In the genomic region with DNA sequence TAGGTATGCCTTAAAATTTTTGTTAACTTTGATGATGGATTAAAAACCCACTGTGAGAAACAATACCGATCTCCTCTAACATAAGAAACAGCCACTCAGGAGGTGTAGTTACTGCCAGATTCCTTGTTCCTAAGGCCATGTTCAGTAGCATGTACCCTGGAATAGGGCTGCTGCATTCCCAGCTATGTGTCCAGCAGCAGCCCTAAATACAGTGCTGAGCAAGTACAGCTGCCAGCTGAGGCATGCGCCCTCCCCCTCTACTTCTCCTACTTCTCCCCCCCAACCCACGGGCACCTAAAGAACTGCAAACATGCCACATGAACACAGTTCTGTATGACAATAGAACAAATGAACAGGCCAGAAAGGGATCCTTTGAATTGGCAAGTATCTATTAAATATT, we compare ENCODE assay signal across 16 mouse cellular contexts. TPM values are rescaled to one million over a fixed set of nuclear protein-coding genes. Genes with fewer than 3 reads are reported as not detected.
DNase-seq lines count a peak whose midpoint lies in the region; ATAC-seq and TF ChIP-seq lines count a peak whose summit lies in the region.
"Had no signal": no experiment of that assay in that cellular context is flagged by ENCODE, and none has a peak within 500 bp of the region (broad histone marks: within the 10 kb centered on the region; RNA-seq: fewer than 3 reads in every experiment).

No protein-coding gene starts in this region.

- H3K4me3 ChIP-seq in forebrain, postnatal 0 days (ENCODE audit: low read depth, low read length) = no peak overlapping the region
- H3K4me3 ChIP-seq in forebrain, embryonic 15.5 days = no peak overlapping the region
- H3K4me3 ChIP-seq in layer of hippocampus, adult 2 months = no peak overlapping the region
- H3K4me3 ChIP-seq in hindbrain, postnatal 0 days (ENCODE audit: low read length) = no peak overlapping the region
- H3K4me3 ChIP-seq: erythroblast, embryonic 14.5 days; limb, embryonic 15.5 days; neural tube, embryonic 15.5 days had no signal

- H3K9ac ChIP-seq in forebrain, postnatal 0 days = no peak overlapping the region
- no peak overlapping the region for H3K9ac ChIP-seq in forebrain, embryonic 15.5 days (replicated peaks)
- H3K9ac ChIP-seq in hindbrain, postnatal 0 days (replicated peaks; ENCODE audit: low read length) = no peak overlapping the region
- H3K9ac ChIP-seq: limb, embryonic 15.5 days; neural tube, embryonic 15.5 days had no signal

- H3K36me3 ChIP-seq in forebrain, postnatal 0 days (ENCODE audit: insufficient read depth) = peaks cover 5% of the 10 kb centered on the region
- H3K36me3 ChIP-seq in forebrain, embryonic 15.5 days = no peaks in the 10 kb centered on the region
- no peaks in the 10 kb centered on the region for H3K36me3 ChIP-seq in hindbrain, postnatal 0 days (ENCODE audit: insufficient read depth, low read length)
- H3K36me3 ChIP-seq: neural tube, embryonic 15.5 days had no signal

- no peak for DNase-seq in forebrain, postnatal 0 days
- no peak for DNase-seq in layer of hippocampus, adult 2 months (ENCODE audit: low spot score in 2 of 2)
- no peak for DNase-seq in layer of hippocampus, adult 11-12 months (ENCODE audit: low spot score)
- DNase-seq in brain, embryonic 14.5 days (ENCODE audit: low read depth) = peak; percentile 38
- no peak for DNase-seq in hindbrain, postnatal 0 days (ENCODE audit: low spot score)
- no peak for DNase-seq in cerebellum, adult 18-20 months
- DNase-seq: adrenal gland, postnatal 14 days; kidney, postnatal 25 days; lung, postnatal 14 days; thymus, postnatal 14 days had no signal

- TF ChIP-seq CTCF in forebrain, postnatal 0 days (IDR thresholded peaks at IDR 0.05; ENCODE audit: low read depth) = no peak
- TF ChIP-seq CTCF in layer of hippocampus, adult 2 months (conservative IDR thresholded peaks at IDR 0.05) = no peak
- no peak for TF ChIP-seq CTCF in brain, embryonic 14.5 days (IDR thresholded peaks at IDR 0.05; ENCODE audit: borderline replicate concordance, extremely low read depth, insufficient read depth, insufficient read length)
- no peak for TF ChIP-seq CTCF in hindbrain, postnatal 0 days (IDR thresholded peaks at IDR 0.05; ENCODE audit: low read depth)

- H3K9me3 ChIP-seq in forebrain, postnatal 0 days (ENCODE audit: low read length) = no peaks in the 10 kb centered on the region
- no peaks in the 10 kb centered on the region for H3K9me3 ChIP-seq in forebrain, embryonic 15.5 days
- no peaks in the 10 kb centered on the region for H3K9me3 ChIP-seq in hindbrain, postnatal 0 days (ENCODE audit: low read length)
- H3K9me3 ChIP-seq: limb, embryonic 15.5 days; neural tube, embryonic 15.5 days had no signal

- no peaks in the 10 kb centered on the region for H3K27me3 ChIP-seq in forebrain, postnatal 0 days (ENCODE audit: insufficient read depth, low read length)
- H3K27me3 ChIP-seq in forebrain, embryonic 15.5 days = no peaks in the 10 kb centered on the region
- no peaks in the 10 kb centered on the region for H3K27me3 ChIP-seq in hindbrain, postnatal 0 days (ENCODE audit: insufficient read depth, low read length)
- H3K27me3 ChIP-seq: limb, embryonic 15.5 days; neural tube, embryonic 15.5 days had no signal

- TF ChIP-seq POLR2A in brain, embryonic 14.5 days (IDR thresholded peaks at IDR 0.05; ENCODE audit: borderline replicate concordance, extremely low read depth, insufficient read depth, insufficient read length, poor library complexity, severe bottlenecking) = no peak

- no peak overlapping the region for H3K4me2 ChIP-seq in forebrain, postnatal 0 days (ENCODE audit: low read depth)
- H3K4me2 ChIP-seq in forebrain, embryonic 15.5 days (replicated peaks) = no peak overlapping the region
- H3K4me2 ChIP-seq in hindbrain, postnatal 0 days (ENCODE audit: low read depth, low read length) = no peak overlapping the region
- H3K4me2 ChIP-seq: limb, embryonic 15.5 days; neural tube, embryonic 15.5 days had no signal

- H3K4me1 ChIP-seq in forebrain, postnatal 0 days (ENCODE audit: insufficient read depth) = no peaks in the 10 kb centered on the region
- peaks cover 6% of the 10 kb centered on the region for H3K4me1 ChIP-seq in forebrain, embryonic 15.5 days
- peaks cover 8% of the 10 kb centered on the region; the same call in 1 of the 2 replicates for H3K4me1 ChIP-seq in hindbrain, postnatal 0 days (ENCODE audit: insufficient read depth, low read length)

- WGBS in forebrain, postnatal 0 days = 53% methylated on average over 3 of the region's 3 CpGs
- 48% methylated on average over 3 of the region's 3 CpGs for WGBS in forebrain, embryonic 15.5 days
- 51% methylated on average over 3 of the region's 3 CpGs for WGBS in hindbrain, postnatal 0 days

- no peak for ATAC-seq in forebrain, postnatal 0 days
- no peak for ATAC-seq in forebrain, embryonic 15.5 days (replicated peaks)
- no peak for ATAC-seq in hindbrain, postnatal 0 days
- no peak for ATAC-seq in megakaryocyte progenitor cell, adult 5-6 weeks (replicated peaks; ENCODE audit: poor library complexity)

- H3K27ac ChIP-seq in forebrain, postnatal 0 days (ENCODE audit: low read depth, low read length) = 0 out of 2 replicates have a peak overlapping the region, but pooled peaks have one; percentile 35
- H3K27ac ChIP-seq in forebrain, embryonic 15.5 days (replicated peaks) = no peak overlapping the region
- peak overlapping the region; percentile 0; the same call in 1 of the 2 replicates for H3K27ac ChIP-seq in layer of hippocampus, adult 2 months
- peak overlapping the region; percentile 54; the same call in 1 of the 2 replicates for H3K27ac ChIP-seq in hindbrain, postnatal 0 days

RNA-seq across cellular contexts. Expression of gene Angptl1, which starts 25.4 kb away (rescaled TPM):
- 0.08 and 0.95 TPM in 2 replicates for total RNA-seq in forebrain, postnatal 0 days (2014; rRNA removed)
- 0.38 and 0.58 TPM in 2 replicates for polyA plus RNA-seq in forebrain, postnatal 0 days (2015; fragmentation: Nextera tagmentation; extraction: Ambion mirVana)
- 1.4 and 1.5 TPM in 2 replicates for polyA plus RNA-seq in forebrain, embryonic 15.5 days (2015; fragmentation: Nextera tagmentation; extraction: Ambion mirVana)
- under 1 TPM; 0.79 to 0.92 TPM for total RNA-seq in layer of hippocampus, adult 2 months (2021)
- polyA plus RNA-seq in brain, embryonic 14.5 days (2012; rRNA removed) = 1.6 and 1.9 TPM in 2 replicates
- total RNA-seq in hindbrain, postnatal 0 days (2014; rRNA removed) = 1.4 and 1.5 TPM in 2 replicates
- 1.0 and 1.3 TPM in 2 replicates for polyA plus RNA-seq in hindbrain, postnatal 0 days (2015; fragmentation: Nextera tagmentation; extraction: Ambion mirVana)
- total RNA-seq in megakaryocyte progenitor cell, adult 5-6 weeks (2015) = 0.07 TPM in 1 of 2 replicates, not detected in the other
- total RNA-seq in megakaryocyte progenitor cell, adult 5-6 weeks (2017) = not detected in 2 replicates
- total RNA-seq: midbrain, postnatal 0 days had no signal
- polyA plus RNA-seq: erythroblast, embryonic 14.5 days had no signal
